Mouse (Mus musculus): ENCODE data around the gene Map3k11.
"Not testable (repeated sequence)": the region's sequence is repeated elsewhere in the genome, so short reads cannot be mapped to it uniquely, and the experiment has no call there.

DNA sequence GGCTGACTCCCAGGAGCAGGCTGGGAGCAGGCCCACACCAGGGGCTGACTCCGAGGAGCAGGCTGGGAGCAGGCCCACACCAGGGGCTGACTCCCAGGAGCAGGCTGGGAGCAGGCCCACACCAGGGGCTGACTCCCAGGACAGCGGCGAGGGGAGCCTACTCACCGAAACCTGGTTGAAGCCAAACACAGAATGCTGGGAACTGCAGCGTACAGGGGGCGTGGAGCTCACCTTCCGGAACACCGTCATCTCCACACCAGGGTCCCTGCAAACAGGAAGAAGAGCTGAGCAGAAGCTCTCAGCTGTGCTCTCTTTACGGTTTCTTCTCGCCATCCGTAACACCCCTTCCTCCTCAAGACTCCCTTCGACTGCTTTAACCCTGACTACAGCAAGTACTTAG, 1.6 kb upstream of the Map3k11 start:
- not testable (repeated sequence) for TF ChIP-seq REST (IDR thresholded peaks at IDR 0.05; ENCODE audit: insufficient read depth, insufficient read length); POLR2AphosphoS2 (IDR thresholded peaks at IDR 0.05; ENCODE audit: insufficient read length, low read depth)
